Mouse (Mus musculus): ENCODE measurements around the gene Otop2. TPM values are rescaled to one million over a fixed set of nuclear protein-coding genes. Genes with fewer than 3 reads are reported as not detected.

The Otop2 gene
- polyA plus RNA-seq, 1 experiment, result 0.11 TPM

- H3K4me1 ChIP-seq, result peaks cover 45% of the 10 kb centered on the region
- no peaks in the 10 kb centered on the region for H3K9me3 ChIP-seq
- H3K27me3 ChIP-seq (replicated peaks), result peaks cover 45% of the 10 kb centered on the region
- TF ChIP-seq FLI1 (IDR thresholded peaks at IDR 0.05; ENCODE audit: low read length), result no peak
- TF ChIP-seq GATA1 (IDR thresholded peaks at IDR 0.05; ENCODE audit: borderline replicate concordance, low read length), result no peak
- H3K4me3 ChIP-seq (replicated peaks), result no peak overlapping the region
- H3K36me3 ChIP-seq (replicated peaks; ENCODE audit: low read length), result no peaks in the 10 kb centered on the region
These were observed 22.9 kb upstream of the Otop2 start for GRCm38 (mm10) chr11:115283891-115284620.

DNA sequence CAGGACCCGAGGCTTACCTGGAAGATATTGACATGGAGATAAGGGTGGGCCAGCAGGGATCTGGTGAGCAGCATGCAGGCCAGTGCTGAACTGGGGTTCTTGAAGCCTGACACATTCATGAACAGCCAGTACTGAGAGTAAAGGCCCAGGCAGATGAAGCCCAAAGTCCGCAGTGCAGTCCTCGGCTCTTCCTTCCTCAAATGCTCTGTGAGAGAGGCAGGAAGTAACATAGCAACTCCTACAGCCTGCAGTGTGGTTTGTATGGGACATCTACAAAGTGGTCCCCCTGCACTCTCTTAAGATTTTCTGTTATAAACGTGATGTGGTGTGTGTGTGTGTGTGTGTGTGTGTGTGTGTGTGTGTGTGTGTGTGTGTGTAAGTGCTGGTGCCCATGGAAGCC, 21.7 kb upstream of the Otop2 start:
- Histone ChIP-seq H3K9me3 (no peaks in the 10 kb centered on the region), H3K4me1 (peaks cover 35% of the 10 kb centered on the region), H3K4me3 (replicated peaks) (no peak overlapping the region), H3K36me3 (replicated peaks; ENCODE audit: low read length) (no peaks in the 10 kb centered on the region), H3K27me3 (replicated peaks) (peaks cover 51% of the 10 kb centered on the region)
- TF ChIP-seq FLI1 (IDR thresholded peaks at IDR 0.05; ENCODE audit: low read length), result no peak

GRCm38 (mm10) chr11:115286201-115286993, 20.6 kb upstream of the Otop2 start:
- Histone ChIP-seq H3K36me3 (replicated peaks; ENCODE audit: low read length) (no peaks in the 10 kb centered on the region), H3K27me3 (replicated peaks) (peaks cover 60% of the 10 kb centered on the region), H3K4me3 (replicated peaks) (no peak overlapping the region), H3K9me3 (no peaks in the 10 kb centered on the region), H3K4me1 (peaks cover 33% of the 10 kb centered on the region)
- TF ChIP-seq GATA1 (IDR thresholded peaks at IDR 0.05; ENCODE audit: borderline replicate concordance, low read length) (no peak), FLI1 (IDR thresholded peaks at IDR 0.05; ENCODE audit: low read length) (no peak)

DNA sequence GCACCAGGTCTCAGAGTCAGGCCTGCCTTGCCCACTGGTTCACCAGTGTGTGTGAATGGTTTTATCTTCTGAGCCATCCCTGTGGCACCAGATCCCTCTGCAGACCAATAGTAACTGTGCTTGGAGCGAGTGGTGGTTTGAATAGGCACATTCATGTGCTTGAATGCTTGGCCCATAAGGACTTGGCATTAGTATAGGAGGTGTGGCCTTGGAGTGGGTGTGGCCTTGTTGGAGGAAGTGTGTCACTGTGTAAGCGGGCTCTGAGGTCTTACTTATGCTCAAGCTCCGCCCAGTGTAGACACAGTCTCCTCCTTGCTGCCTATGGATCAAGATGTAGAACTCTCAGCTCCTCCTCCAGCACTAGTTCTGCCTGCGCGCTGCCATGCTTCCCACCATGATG, 19.6 kb upstream of the Otop2 start:
- Histone ChIP-seq H3K4me1 (peaks cover 23% of the 10 kb centered on the region), H3K4me3 (replicated peaks) (no peak overlapping the region), H3K9me3 (no peaks in the 10 kb centered on the region), H3K36me3 (replicated peaks; ENCODE audit: low read length) (no peaks in the 10 kb centered on the region), H3K27me3 (replicated peaks) (peaks cover 70% of the 10 kb centered on the region)
- TF ChIP-seq GATA1 (IDR thresholded peaks at IDR 0.05; ENCODE audit: borderline replicate concordance, low read length), result no peak
- TF ChIP-seq FLI1 (IDR thresholded peaks at IDR 0.05; ENCODE audit: low read length), result no peak

- TF ChIP-seq GATA1 (IDR thresholded peaks at IDR 0.05; ENCODE audit: borderline replicate concordance, low read length), result no peak
- no peak for TF ChIP-seq FLI1 (IDR thresholded peaks at IDR 0.05; ENCODE audit: low read length)
- Histone ChIP-seq H3K27me3 (replicated peaks) (peaks cover 71% of the 10 kb centered on the region), H3K4me3 (replicated peaks) (no peak overlapping the region), H3K4me1 (peaks cover 22% of the 10 kb centered on the region), H3K9me3 (no peaks in the 10 kb centered on the region), H3K36me3 (replicated peaks; ENCODE audit: low read length) (no peaks in the 10 kb centered on the region)
These were observed 18.7 kb upstream of the Otop2 start for GRCm38 (mm10) chr11:115288305-115288704.

DNA sequence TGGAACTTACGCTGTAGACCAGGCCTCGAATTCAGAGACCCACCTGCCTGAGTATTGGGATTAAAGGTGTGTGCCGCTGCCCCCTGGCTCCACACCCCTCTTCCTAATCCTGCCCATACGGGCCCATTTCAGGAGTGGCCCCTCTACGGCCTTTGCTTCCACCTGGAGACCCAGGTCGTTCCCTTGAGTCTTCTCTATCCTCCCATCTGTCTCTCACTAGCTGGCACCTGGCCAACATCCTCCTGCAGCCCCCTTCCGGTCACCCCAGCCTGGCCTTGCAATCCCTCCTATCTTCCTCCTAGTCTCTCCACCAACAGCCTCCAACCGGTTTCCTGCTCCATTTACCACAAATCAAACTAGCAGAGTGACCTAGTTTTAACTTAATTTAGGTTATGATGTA, 17.1 kb upstream of the Otop2 start:
- H3K36me3 ChIP-seq (replicated peaks; ENCODE audit: low read length), result no peaks in the 10 kb centered on the region
- peaks cover 18% of the 10 kb centered on the region for H3K4me1 ChIP-seq
- peaks cover 69% of the 10 kb centered on the region for H3K27me3 ChIP-seq (replicated peaks)
- H3K4me3 ChIP-seq (replicated peaks), result no peak overlapping the region
- peaks cover 11% of the 10 kb centered on the region for H3K9me3 ChIP-seq
- TF ChIP-seq GATA1 (IDR thresholded peaks at IDR 0.05; ENCODE audit: borderline replicate concordance, low read length), result no peak
- no peak for TF ChIP-seq FLI1 (IDR thresholded peaks at IDR 0.05; ENCODE audit: low read length)

DNA sequence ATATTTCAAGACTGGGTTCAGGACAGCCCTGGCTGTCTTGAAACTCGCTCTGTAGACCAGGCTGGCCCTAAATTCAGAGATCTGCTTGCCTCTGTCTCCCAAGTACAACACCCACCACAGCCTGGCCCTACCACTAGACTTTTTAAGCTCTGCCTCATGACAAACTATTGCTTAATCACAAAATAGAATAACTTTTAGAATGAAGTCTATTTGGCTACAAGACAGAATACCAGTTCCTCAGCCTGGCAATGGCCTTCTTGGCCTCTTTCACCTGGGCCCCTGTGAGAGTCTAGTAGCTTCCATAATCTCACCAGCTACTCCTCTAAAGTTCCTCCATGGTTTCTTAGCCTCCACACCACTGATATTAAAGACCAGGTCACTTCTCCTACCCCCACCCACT, 16.6 kb upstream of the Otop2 start:
- Histone ChIP-seq H3K36me3 (replicated peaks; ENCODE audit: low read length) (no peaks in the 10 kb centered on the region), H3K4me3 (replicated peaks) (no peak overlapping the region), H3K9me3 (peaks cover 11% of the 10 kb centered on the region), H3K4me1 (peaks cover 14% of the 10 kb centered on the region), H3K27me3 (replicated peaks) (peaks cover 69% of the 10 kb centered on the region)
- no peak for TF ChIP-seq FLI1 (IDR thresholded peaks at IDR 0.05; ENCODE audit: low read length)
- no peak for TF ChIP-seq GATA1 (IDR thresholded peaks at IDR 0.05; ENCODE audit: borderline replicate concordance, low read length)

- TF ChIP-seq FLI1 (IDR thresholded peaks at IDR 0.05; ENCODE audit: low read length), result no peak
- TF ChIP-seq GATA1 (IDR thresholded peaks at IDR 0.05; ENCODE audit: borderline replicate concordance, low read length), result no peak
- peaks cover 70% of the 10 kb centered on the region for H3K27me3 ChIP-seq (replicated peaks)
- H3K4me3 ChIP-seq (replicated peaks), result no peak overlapping the region
- H3K4me1 ChIP-seq, result peaks cover 8% of the 10 kb centered on the region
- peaks cover 11% of the 10 kb centered on the region for H3K9me3 ChIP-seq
- H3K36me3 ChIP-seq (replicated peaks; ENCODE audit: low read length), result no peaks in the 10 kb centered on the region
These were observed 16.0 kb upstream of the Otop2 start for GRCm38 (mm10) chr11:115290919-115291318.

DNA sequence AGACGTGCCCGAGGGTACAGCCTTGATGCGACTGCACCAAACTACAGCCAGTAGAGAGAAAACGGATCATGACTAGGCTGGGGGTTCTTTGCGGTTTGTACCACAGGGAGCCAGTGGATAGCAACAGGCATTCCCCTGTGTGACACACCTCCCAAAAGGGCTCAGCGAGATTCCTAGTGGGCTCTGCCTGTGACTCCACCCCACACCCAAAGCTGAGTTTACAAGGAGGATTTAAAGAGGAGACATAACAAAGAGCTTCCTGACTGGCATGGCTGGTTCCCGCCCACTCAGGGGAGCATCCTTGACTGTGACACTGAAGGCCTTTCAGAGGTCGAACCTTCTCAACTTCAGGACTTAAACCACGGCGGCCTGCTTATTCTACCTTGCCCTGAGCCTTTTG, 15.5 kb upstream of the Otop2 start:
- peaks cover 11% of the 10 kb centered on the region for H3K9me3 ChIP-seq
- no peak for TF ChIP-seq GATA1 (IDR thresholded peaks at IDR 0.05; ENCODE audit: borderline replicate concordance, low read length)
- TF ChIP-seq FLI1 (IDR thresholded peaks at IDR 0.05; ENCODE audit: low read length), result no peak
- H3K4me1 ChIP-seq, result 0 out of 2 replicates have a peak, but pooled peaks cover 4% of the 10 kb centered on the region
- H3K27me3 ChIP-seq (replicated peaks), result peaks cover 70% of the 10 kb centered on the region
- no peak overlapping the region for H3K4me3 ChIP-seq (replicated peaks)
- H3K36me3 ChIP-seq (replicated peaks; ENCODE audit: low read length), result no peaks in the 10 kb centered on the region

All from megakaryocyte, embryonic 14.5 days (primary cell).